Mouse (Mus musculus) cerebellum, adult 2 months (tissue): ENCODE results near the gene Fbxw21.

Experiments
- CTCF ChIP-seq: fragments of 200-500 bp; IDR thresholded peaks from 2 replicates; pipeline ENCODE4 v1.5.1; 2011; ENCODE audit warnings: low read depth, mild to moderate bottlenecking, control low read depth, low read length, moderate library complexity, borderline replicate concordance; ENCODE audit not compliant: insufficient read depth
- POLR2A ChIP-seq: fragments of 200-500 bp; IDR thresholded peaks from 2 replicates; pipeline ENCODE4 v1.6.1; 2011; ENCODE audit warnings: low read length, control low read depth, borderline replicate concordance; ENCODE audit not compliant: insufficient read depth

DNA sequence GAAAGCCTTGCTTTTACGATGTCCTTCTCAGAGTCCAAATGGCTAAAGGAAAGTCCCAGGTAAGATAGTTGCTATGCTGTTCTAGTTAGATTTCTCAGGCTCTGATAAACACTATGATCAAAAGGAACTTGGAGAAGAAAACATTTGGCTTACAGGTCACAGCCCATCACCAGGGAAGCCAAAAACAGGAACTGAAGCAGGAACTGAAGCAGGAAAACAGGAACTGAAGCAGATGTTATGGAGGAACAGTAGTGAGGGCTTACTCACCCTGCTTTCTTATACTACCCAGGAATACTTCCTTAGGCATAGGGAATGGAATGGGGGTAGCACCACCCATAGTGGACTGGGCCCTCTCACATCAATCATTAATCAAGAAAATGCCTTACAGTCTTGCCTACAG, 38.5 kb upstream of the Fbxw21 start:
- TF ChIP-seq CTCF, result no peak
- TF ChIP-seq POLR2A, result no peak
